ENCODE assay signal across 9 mouse cellular contexts in the genomic region with DNA sequence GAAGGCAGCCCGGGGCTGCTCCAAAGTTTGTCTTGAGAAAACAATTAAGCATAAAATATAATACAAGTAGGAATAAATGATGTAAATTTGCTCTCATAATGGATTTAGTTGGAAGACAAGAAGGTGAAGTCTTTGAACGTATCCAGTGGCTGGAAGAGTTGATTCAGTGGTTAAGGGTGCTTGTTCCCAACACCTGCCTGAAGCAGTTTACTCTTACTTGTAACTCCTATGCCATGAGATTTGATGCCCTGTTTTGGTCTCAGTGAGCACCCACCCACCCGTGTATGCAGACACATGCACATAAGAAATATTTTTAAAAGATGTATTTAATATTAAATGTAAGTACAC. TPM values are rescaled to one million over a fixed set of nuclear protein-coding genes. Genes with fewer than 3 reads are reported as not detected.
DNase-seq lines count a peak whose midpoint lies in the region; ATAC-seq and TF ChIP-seq lines count a peak whose summit lies in the region.
"Had no signal": no experiment of that assay in that cellular context is flagged by ENCODE, and none has a peak within 500 bp of the region (broad histone marks: within the 10 kb centered on the region; RNA-seq: fewer than 3 reads in every experiment).

No protein-coding gene starts in this region.

- TF ChIP-seq EP300 in lung, postnatal 0 days (IDR thresholded peaks at IDR 0.05): no peak

- H3K36me3 ChIP-seq in heart, embryonic 12.5 days: no peaks in the 10 kb centered on the region
- H3K36me3 ChIP-seq in lung, postnatal 0 days (ENCODE audit: insufficient read depth, low read length): no peaks in the 10 kb centered on the region
- no peaks in the 10 kb centered on the region for H3K36me3 ChIP-seq in limb, embryonic 13.5 days
- no peaks in the 10 kb centered on the region for H3K36me3 ChIP-seq in small intestine, adult 2 months (ENCODE audit: control insufficient read depth, insufficient read depth, low read length)

- no peaks in the 10 kb centered on the region for H3K9me3 ChIP-seq in heart, embryonic 12.5 days (replicated peaks)
- H3K9me3 ChIP-seq in lung, postnatal 0 days (ENCODE audit: low read length): no peaks in the 10 kb centered on the region
- no peaks in the 10 kb centered on the region for H3K9me3 ChIP-seq in limb, embryonic 13.5 days

- H3K9ac ChIP-seq in heart, embryonic 12.5 days: no peak overlapping the region
- no peak overlapping the region for H3K9ac ChIP-seq in lung, postnatal 0 days (replicated peaks; ENCODE audit: low read depth)
- no peak overlapping the region for H3K9ac ChIP-seq in limb, embryonic 13.5 days

- no peak for DNase-seq in heart, adult 11 months
- DNase-seq in lung, postnatal 0 days (ENCODE audit: low spot score): no peak
- no peak for DNase-seq in lung, adult 2 months
- no peak for DNase-seq in thymus, postnatal 14 days
- DNase-seq in left cerebral cortex, postnatal 4 days: no peak
- DNase-seq: adrenal gland, adult 8-10 months had no signal

- no peak for TF ChIP-seq POLR2A in lung, adult 2 months (IDR thresholded peaks at IDR 0.05; ENCODE audit: borderline replicate concordance, extremely low read depth, low read depth, low read length)
- TF ChIP-seq POLR2A in small intestine, adult 2 months (IDR thresholded peaks at IDR 0.05; ENCODE audit: low read depth, low read length): no peak

- 15% methylated on average over 3 of the region's 3 CpGs for WGBS in heart, embryonic 12.5 days
- 3% methylated on average over 3 of the region's 3 CpGs for WGBS in lung, postnatal 0 days
- WGBS in lung, adult 2 months: 5% methylated on average over 3 of the region's 3 CpGs
- 6% methylated on average over 3 of the region's 3 CpGs for WGBS in limb, embryonic 13.5 days
- 3% methylated on average over 3 of the region's 3 CpGs for WGBS in small intestine, adult 2 months

- no peak overlapping the region for H3K4me3 ChIP-seq in heart, embryonic 12.5 days
- H3K4me3 ChIP-seq in lung, postnatal 0 days (ENCODE audit: low read depth, low read length): no peak overlapping the region
- no peak overlapping the region for H3K4me3 ChIP-seq in lung, adult 2 months (replicated peaks; ENCODE audit: extremely low read depth, low read depth, low read length)
- H3K4me3 ChIP-seq in limb, embryonic 13.5 days: no peak overlapping the region
- H3K4me3 ChIP-seq in small intestine, adult 2 months (ENCODE audit: low read depth, low read length): no peak overlapping the region

- no peak overlapping the region for H3K4me2 ChIP-seq in heart, embryonic 12.5 days
- no peak overlapping the region for H3K4me2 ChIP-seq in lung, postnatal 0 days (replicated peaks; ENCODE audit: low read depth, low read length)
- no peak overlapping the region for H3K4me2 ChIP-seq in limb, embryonic 13.5 days (replicated peaks)

- peaks cover 16% of the 10 kb centered on the region for H3K4me1 ChIP-seq in heart, embryonic 12.5 days (replicated peaks)
- no peaks in the 10 kb centered on the region for H3K4me1 ChIP-seq in lung, postnatal 0 days (ENCODE audit: insufficient read depth, low read depth, low read length)
- H3K4me1 ChIP-seq in lung, adult 2 months (ENCODE audit: control insufficient read depth, insufficient read depth, low read length): peaks cover 4% of the 10 kb centered on the region; the same call in 1 of the 2 replicates
- peaks cover 19% of the 10 kb centered on the region for H3K4me1 ChIP-seq in limb, embryonic 13.5 days
- H3K4me1 ChIP-seq in small intestine, adult 2 months (ENCODE audit: control insufficient read depth, insufficient read depth, insufficient read length, low read length): peaks cover 10% of the 10 kb centered on the region; the same call in 1 of the 2 replicates

- TF ChIP-seq CTCF in lung, postnatal 0 days (IDR thresholded peaks at IDR 0.05): no peak
- TF ChIP-seq CTCF in lung, adult 2 months (IDR thresholded peaks at IDR 0.05; ENCODE audit: insufficient read depth, low read length): no peak
- no peak for TF ChIP-seq CTCF in small intestine, adult 2 months (IDR thresholded peaks at IDR 0.05; ENCODE audit: extremely low read depth, insufficient read length, insufficient replicate concordance, low read depth, low read length)

- intact Hi-C loops in left cerebral cortex, postnatal 4 days (cut with DNase I): no loop called here

- no peaks in the 10 kb centered on the region for H3K27me3 ChIP-seq in heart, embryonic 12.5 days (replicated peaks)
- H3K27me3 ChIP-seq in lung, postnatal 0 days (replicated peaks; ENCODE audit: insufficient read depth, low read length): no peaks in the 10 kb centered on the region
- no peaks in the 10 kb centered on the region for H3K27me3 ChIP-seq in limb, embryonic 13.5 days
- no peaks in the 10 kb centered on the region for H3K27me3 ChIP-seq in small intestine, adult 2 months (ENCODE audit: control insufficient read depth, insufficient read depth, low read length)

- ATAC-seq in heart, embryonic 12.5 days (ENCODE audit: insufficient number of reproducible peaks, low FRiP score): no peak
- no peak for ATAC-seq in lung, postnatal 0 days
- no peak for ATAC-seq in limb, embryonic 13.5 days (ENCODE audit: low FRiP score, low read depth)

- peak overlapping the region; percentile 62 for H3K27ac ChIP-seq in heart, embryonic 12.5 days (ENCODE audit: poor library complexity, severe bottlenecking)
- peak overlapping the region; percentile 62; the same call in 1 of the 2 replicates for H3K27ac ChIP-seq in lung, postnatal 0 days (ENCODE audit: low read length)
- H3K27ac ChIP-seq in limb, embryonic 13.5 days: peak overlapping the region; percentile 67
- peak overlapping the region; percentile 50 for H3K27ac ChIP-seq in small intestine, adult 2 months (ENCODE audit: insufficient read depth, low read depth, low read length)

RNA-seq across cellular contexts. Expression of a gene that starts 44.3 kb away (rescaled TPM):
- polyA plus RNA-seq in heart, embryonic 12.5 days (2016; fragmentation: Nextera tagmentation; extraction: Ambion mirVana): 0.27 and 0.45 TPM in 2 replicates
- polyA plus RNA-seq in lung, postnatal 0 days (2015; fragmentation: Nextera tagmentation; extraction: Ambion mirVana): 1.1 and 2.7 TPM in 2 replicates
- 0.39 and 0.45 TPM in 2 replicates for polyA plus RNA-seq in lung, adult 2 months (2012; rRNA removed)
- polyA plus RNA-seq in limb, embryonic 13.5 days (2015; fragmentation: Nextera tagmentation; extraction: Ambion mirVana): 0.93 and 1.3 TPM in 2 replicates
- 0.19 TPM in 1 of 2 replicates, not detected in the other for polyA plus RNA-seq in small intestine, adult 2 months (2012; rRNA removed)
- total RNA-seq in left cerebral cortex, postnatal 4 days (2021): under 1 TPM; 0.34 to 0.44 TPM

RNA-seq across cellular contexts. Expression of a gene that starts 44.4 kb away (rescaled TPM):
- 10.8 and 11.5 TPM in 2 replicates for polyA plus RNA-seq in heart, embryonic 12.5 days (2016; fragmentation: Nextera tagmentation; extraction: Ambion mirVana)
- polyA plus RNA-seq in lung, postnatal 0 days (2015; fragmentation: Nextera tagmentation; extraction: Ambion mirVana): 1.2 and 1.7 TPM in 2 replicates
- polyA plus RNA-seq in lung, adult 2 months (2012; rRNA removed): 0.36 and 0.44 TPM in 2 replicates
- polyA plus RNA-seq in limb, embryonic 13.5 days (2015; fragmentation: Nextera tagmentation; extraction: Ambion mirVana): 10.0 and 10.2 TPM in 2 replicates
- polyA plus RNA-seq in small intestine, adult 2 months (2012; rRNA removed): 0.05 and 0.37 TPM in 2 replicates
- total RNA-seq in left cerebral cortex, postnatal 4 days (2021): 1 to 10 TPM; 4.0 to 4.8 TPM
